ENCODE assay signal across 15 mouse cellular contexts in genomic region chr7:67617646-67618045, GRCm38 (mm10).
"Had no signal": no experiment of that assay in that cellular context is flagged by ENCODE, and none has a peak within 500 bp of the region (broad histone marks: within the 10 kb centered on the region; RNA-seq: fewer than 3 reads in every experiment).

No protein-coding gene starts in this region.

- H3K4me2 ChIP-seq: limb, embryonic 15.5 days; liver, embryonic 12.5 days; lung, embryonic 14.5 days; midbrain, embryonic 11.5 days; neural tube, embryonic 15.5 days had no signal

- DNase-seq: kidney, adult 11 months; kidney, postnatal 25 days; layer of hippocampus, adult 9-11 months; layer of hippocampus, postnatal 36 days; lung, postnatal 10 days; lung, postnatal 4 days; right cerebral cortex, adult 18-20 months; right cerebral cortex, postnatal 25 days; thymus, postnatal 4 days had no signal

- H3K27me3 ChIP-seq: limb, embryonic 15.5 days; liver, embryonic 12.5 days; neural tube, embryonic 15.5 days had no signal

- H3K4me1 ChIP-seq: liver, embryonic 12.5 days had no signal

- H3K4me3 ChIP-seq: limb, embryonic 15.5 days; liver, embryonic 12.5 days; neural tube, embryonic 15.5 days had no signal

- H3K36me3 ChIP-seq: limb, embryonic 15.5 days; liver, embryonic 12.5 days; neural tube, embryonic 15.5 days had no signal

- ATAC-seq: liver, embryonic 12.5 days had no signal

- H3K9ac ChIP-seq: limb, embryonic 15.5 days; liver, embryonic 12.5 days; lung, embryonic 14.5 days; neural tube, embryonic 15.5 days had no signal

- H3K27ac ChIP-seq: limb, embryonic 15.5 days; liver, embryonic 12.5 days; neural tube, embryonic 15.5 days; stomach, postnatal 0 days had no signal

- H3K9me3 ChIP-seq: limb, embryonic 15.5 days; liver, embryonic 12.5 days; neural tube, embryonic 15.5 days had no signal
